In the genomic region with DNA sequence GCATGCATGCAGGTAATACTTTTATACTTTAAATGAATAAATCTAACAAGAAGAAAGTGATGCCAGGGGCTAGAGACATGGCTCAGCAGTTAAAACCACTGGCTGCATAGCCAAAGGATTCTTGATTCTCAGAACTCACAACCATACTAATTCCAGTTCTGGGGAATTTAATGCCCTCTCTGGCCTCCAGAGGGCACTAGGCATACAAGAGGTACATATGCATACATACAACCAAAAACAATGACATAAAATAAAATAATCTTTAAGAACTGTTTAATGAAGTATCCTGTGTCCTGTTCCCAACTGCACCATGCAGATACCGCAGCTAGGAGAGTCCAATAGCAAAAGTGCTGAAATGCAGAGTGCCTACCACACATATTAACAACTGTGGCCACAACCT, we compare ENCODE assay signal across 8 mouse cellular contexts. TPM values are rescaled to one million over a fixed set of nuclear protein-coding genes. Genes with fewer than 3 reads are reported as not detected.
DNase-seq lines count a peak whose midpoint lies in the region; ATAC-seq lines count a peak whose summit lies in the region.
"Had no signal": no experiment of that assay in that cellular context is flagged by ENCODE, and none has a peak within 500 bp of the region (broad histone marks: within the 10 kb centered on the region; RNA-seq: fewer than 3 reads in every experiment).

No protein-coding gene starts in this region.

- no peak for ATAC-seq in kidney, embryonic 14.5 days (ENCODE audit: low FRiP score, low TSS enrichment)

- H3K4me2 ChIP-seq in kidney, embryonic 14.5 days (replicated peaks; ENCODE audit: low read depth, low read length), result no peak overlapping the region
- H3K4me2 ChIP-seq: limb, embryonic 12.5 days had no signal

- H3K9ac ChIP-seq in kidney, embryonic 14.5 days (ENCODE audit: low read depth, low read length), result no peak overlapping the region
- H3K9ac ChIP-seq: limb, embryonic 12.5 days had no signal

- H3K4me3 ChIP-seq in kidney, embryonic 14.5 days (ENCODE audit: low read length), result no peak overlapping the region
- H3K4me3 ChIP-seq: limb, embryonic 12.5 days had no signal

- no peaks in the 10 kb centered on the region for H3K9me3 ChIP-seq in kidney, embryonic 14.5 days (ENCODE audit: control insufficient read depth, low read length)
- H3K9me3 ChIP-seq: limb, embryonic 12.5 days had no signal

- no peak overlapping the region for H3K27ac ChIP-seq in kidney, embryonic 14.5 days (ENCODE audit: low read depth, low read length)
- H3K27ac ChIP-seq: limb, embryonic 12.5 days had no signal

- intact Hi-C loops in left cerebral cortex, postnatal 25 days (cut with DNase I), result no loop called here

- WGBS in kidney, embryonic 14.5 days, result 88% methylated on average over 1 of the region's 1 CpGs

- no peaks in the 10 kb centered on the region for H3K27me3 ChIP-seq in kidney, embryonic 14.5 days (ENCODE audit: control insufficient read depth, insufficient read depth, low read length)
- H3K27me3 ChIP-seq: limb, embryonic 12.5 days had no signal

- peaks cover 3% of the 10 kb centered on the region; the same call in 1 of the 2 replicates for H3K4me1 ChIP-seq in kidney, embryonic 14.5 days (ENCODE audit: control insufficient read depth, insufficient read depth, low read length)
- H3K4me1 ChIP-seq: limb, embryonic 12.5 days had no signal

- peak; percentile 48 for DNase-seq in kidney, adult 11 months
- DNase-seq in A20 (ENCODE audit: low read depth, low spot score), result peak; percentile 34
- peak; percentile 20 for DNase-seq in ES-CJ7 (ENCODE audit: low read depth, low spot score)
- DNase-seq in cerebellum, postnatal 25 days, result peak; percentile 64 to 83
- DNase-seq in left cerebral cortex, postnatal 25 days (ENCODE audit: low spot score in 2 of 2), result peak; percentile 42 to 64
- no peak for DNase-seq in natural killer cell, adult 2 months (ENCODE audit: low spot score in 2 of 2)

- no peaks in the 10 kb centered on the region for H3K36me3 ChIP-seq in kidney, embryonic 14.5 days (ENCODE audit: control insufficient read depth, insufficient read depth, low read length)

RNA-seq across cellular contexts. Expression of gene Jam3, which starts 20.8 kb away (rescaled TPM):
- 75.1 and 78.3 TPM in 2 replicates for polyA plus RNA-seq in kidney, embryonic 14.5 days (2014; fragmentation: Nextera tagmentation; extraction: Ambion mirVana)
- 10 to 100 TPM; 30.7 to 33.4 TPM for total RNA-seq in left cerebral cortex, postnatal 25 days (2021)

Comparison
In these comparisons a context has a peak if more than half of its experiments do, and no peak if none do; other contexts are left out.
1. DNase-seq: peak in kidney, adult 11 months (single experiment), A20 (single experiment), ES-CJ7 (single experiment), cerebellum, postnatal 25 days (2 of 2) and left cerebral cortex, postnatal 25 days (2 of 2); none in natural killer cell, adult 2 months (0 of 2).